Mouse (Mus musculus): ENCODE data around the gene Trpc4ap. TPM values are rescaled to one million over a fixed set of nuclear protein-coding genes. Genes with fewer than 3 reads are reported as not detected.
"Not testable (repeated sequence)": the region's sequence is repeated elsewhere in the genome, so short reads cannot be mapped to it uniquely, and the experiment has no call there.

Gene Trpc4ap
- total RNA-seq, 2 experiments from 2014 or later, result 147 to 153 TPM

GRCm38 (mm10) chr2:155627030-155627738, 65.0 kb downstream of the Trpc4ap start:
- peak; percentile 72 to 73 for DNase-seq (ENCODE audit: extremely low spot score in 1 of 2, low spot score in 2 of 2)
- Histone ChIP-seq H3K27ac (no peak overlapping the region), H3K4me3 (no peak overlapping the region)
- TF ChIP-seq CTCF (IDR thresholded peaks at IDR 0.05), result peak; percentile 98
- intact Hi-C loops (cut with DNase I), result no loop called here

GRCm38 (mm10) chr2:155626277-155626676, 65.9 kb downstream of the Trpc4ap start:
- no peak for DNase-seq (ENCODE audit: extremely low spot score in 1 of 2, low spot score in 2 of 2)
- intact Hi-C loops (cut with DNase I), result loop anchor here (1.0 kb wide), 1 partner anchor 110 kb away; no protein-coding TSS in a partner anchor
- Histone ChIP-seq H3K4me3 (no peak overlapping the region), H3K27ac (no peak overlapping the region)
- no peak for TF ChIP-seq CTCF (IDR thresholded peaks at IDR 0.05)

- intact Hi-C loops (cut with DNase I), result no loop called here
- TF ChIP-seq CTCF (IDR thresholded peaks at IDR 0.05), result peak; percentile 75
- DNase-seq (ENCODE audit: extremely low spot score in 1 of 2, low spot score in 2 of 2), result no peak
- H3K27ac ChIP-seq, result no peak overlapping the region
- no peak overlapping the region for H3K4me3 ChIP-seq
Observed at GRCm38 (mm10) chr2:155624730-155625129, 67.5 kb downstream of the Trpc4ap start.

- DNase-seq (ENCODE audit: extremely low spot score in 1 of 2, low spot score in 2 of 2), result no peak
- intact Hi-C loops (cut with DNase I), result no loop called here
- Histone ChIP-seq H3K4me3 (no peak overlapping the region), H3K27ac (no peak overlapping the region)
- TF ChIP-seq CTCF (IDR thresholded peaks at IDR 0.05), result no peak
Observed at GRCm38 (mm10) chr2:155623996-155624395, 68.2 kb downstream of the Trpc4ap start.

GRCm38 (mm10) chr2:155622606-155623005, 69.6 kb downstream of the Trpc4ap start:
- Histone ChIP-seq H3K27ac (no peak overlapping the region), H3K4me3 (no peak overlapping the region)
- TF ChIP-seq CTCF (IDR thresholded peaks at IDR 0.05), result no peak
- intact Hi-C loops (cut with DNase I), result no loop called here
- no peak for DNase-seq (ENCODE audit: extremely low spot score in 1 of 2, low spot score in 2 of 2)

GRCm38 (mm10) chr2:155619817-155620216, 72.4 kb downstream of the Trpc4ap start:
- peak; percentile 84 to 92 for DNase-seq (ENCODE audit: extremely low spot score in 1 of 2, low spot score in 2 of 2)
- Histone ChIP-seq H3K4me3 (no peak overlapping the region), H3K27ac (no peak overlapping the region)
- intact Hi-C loops (cut with DNase I), result no loop called here
- TF ChIP-seq CTCF (IDR thresholded peaks at IDR 0.05), result peak; percentile 97

GRCm38 (mm10) chr2:155616971-155617370, 75.2 kb downstream of the Trpc4ap start:
- no peak for TF ChIP-seq CTCF (IDR thresholded peaks at IDR 0.05)
- intact Hi-C loops (cut with DNase I), result no loop called here
- H3K27ac ChIP-seq, result no peak overlapping the region
- DNase-seq (ENCODE audit: extremely low spot score in 1 of 2, low spot score in 2 of 2), result no peak
- H3K4me3 ChIP-seq, result no peak overlapping the region

- no peak overlapping the region; the same call in 1 of the 2 replicates for H3K4me3 ChIP-seq
- DNase-seq (ENCODE audit: extremely low spot score in 1 of 2, low spot score in 2 of 2), result no peak
- peak overlapping the region; percentile 36; the same call in 1 of the 2 replicates for H3K27ac ChIP-seq
- intact Hi-C loops (cut with DNase I), result no loop called here
- TF ChIP-seq CTCF (IDR thresholded peaks at IDR 0.05), result no peak
Observed at GRCm38 (mm10) chr2:155613953-155614352, 78.2 kb downstream of the Trpc4ap start.

- DNase-seq (ENCODE audit: extremely low spot score in 1 of 2, low spot score in 2 of 2), result peak; percentile 41 to 43
- intact Hi-C loops (cut with DNase I), result no loop called here
- peak overlapping the region; percentile 41 for H3K4me3 ChIP-seq
- no peak for TF ChIP-seq CTCF (IDR thresholded peaks at IDR 0.05)
- H3K27ac ChIP-seq, result no peak overlapping the region; the same call in 1 of the 2 replicates
Observed at GRCm38 (mm10) chr2:155613326-155613755, 78.8 kb downstream of the Trpc4ap start.

GRCm38 (mm10) chr2:155611834-155612550, 80.2 kb downstream of the Trpc4ap start:
- H3K27ac ChIP-seq, result no peak overlapping the region
- intact Hi-C loops (cut with DNase I), result no loop called here
- H3K4me3 ChIP-seq, result no peak overlapping the region
- DNase-seq (ENCODE audit: extremely low spot score in 1 of 2, low spot score in 2 of 2), result no peak
- no peak for TF ChIP-seq CTCF (IDR thresholded peaks at IDR 0.05)

- no peak for TF ChIP-seq CTCF (IDR thresholded peaks at IDR 0.05)
- no peak for DNase-seq (ENCODE audit: extremely low spot score in 1 of 2, low spot score in 2 of 2)
- no peak within 1 kb of the TSS for H3K27ac ChIP-seq
- no peak within 1 kb of the TSS for H3K4me3 ChIP-seq
- intact Hi-C loops (cut with DNase I), result no loop called here
Observed at GRCm38 (mm10) chr2:155610978-155611377, 81.2 kb downstream of the Trpc4ap start, which contains the start of gene Myh7b. Gene Myh7b, plus strand, starts transcription at chr2:155611212.

GRCm38 (mm10) chr2:155606360-155606759, 85.8 kb downstream of the Trpc4ap start:
- Histone ChIP-seq H3K27ac (no peak overlapping the region), H3K4me3 (no peak overlapping the region)
- peak; percentile 30 for TF ChIP-seq CTCF (IDR thresholded peaks at IDR 0.05)
- intact Hi-C loops (cut with DNase I), result no loop called here
- peak in 1 of 2 experiments; percentile 45 for DNase-seq (ENCODE audit: extremely low spot score in 1 of 2, low spot score in 2 of 2)

- DNase-seq (ENCODE audit: extremely low spot score in 1 of 2, low spot score in 2 of 2); intact Hi-C loops (cut with DNase I); H3K27ac ChIP-seq; H3K4me3 ChIP-seq: not testable (repeated sequence)
Observed at GRCm38 (mm10) chr2:155605236-155605589, 87.0 kb downstream of the Trpc4ap start.
